Mouse (Mus musculus) liver, embryonic 14.5 days (tissue): ENCODE measurements around the gene Plpp2.

Experiments used
- CTCF ChIP-seq: IDR thresholded peaks from 2 replicates; pipeline ENCODE4 v1.5.1; 2016; ENCODE audit warnings: antibody characterized with exemption, low read depth, control low read depth
- EP300 ChIP-seq: IDR thresholded peaks from 2 replicates; pipeline ENCODE4 v1.6.1; 2016; ENCODE audit warnings: antibody characterized with exemption, low read depth

DNA sequence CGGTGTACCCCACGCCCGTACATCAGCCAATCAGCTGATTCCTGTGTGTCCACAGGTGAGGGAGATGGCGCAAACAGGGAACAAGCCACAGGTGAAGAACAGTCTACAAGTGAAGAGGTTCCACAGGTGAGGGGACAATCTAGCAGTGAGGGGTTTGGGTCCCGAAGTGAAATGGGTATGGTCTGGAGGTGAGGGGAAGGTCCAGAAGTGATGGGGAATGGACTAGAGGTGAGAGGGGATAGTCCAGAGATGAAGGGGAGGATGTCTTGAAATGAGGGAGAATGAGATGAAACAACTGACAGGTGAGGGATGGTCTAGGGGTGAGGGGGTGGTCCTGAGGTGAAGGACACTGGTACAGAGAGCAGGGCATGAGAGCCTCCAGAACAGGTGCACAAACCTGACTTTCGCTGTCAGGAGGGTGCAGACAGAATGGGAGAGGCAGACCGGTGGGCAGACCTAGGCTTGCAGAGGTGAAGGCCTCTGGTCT is 21.7 kb upstream of the Plpp2 start:
- TF ChIP-seq CTCF (no peak), EP300 (no peak)
